Mouse (Mus musculus) kidney, embryonic 15.5 days (tissue): ENCODE data around the gene Ubtd1. TPM values are rescaled to one million over a fixed set of nuclear protein-coding genes. Genes with fewer than 3 reads are reported as not detected.
"Not testable (repeated sequence)": the region's sequence is repeated elsewhere in the genome, so short reads cannot be mapped to it uniquely, and the experiment has no call there.

Experiments
- ATAC-seq: fragments of 200-750 bp; cut with Nextera tagmentation; replicated peaks from 2 replicates; pipeline ENCODE4 v1.8.0; 2017; ENCODE audit warnings: moderate TSS enrichment; ENCODE audit not compliant: low FRiP score
- H3K27ac ChIP-seq: fragments of 300-500 bp; sonication (generic); 2 replicates; pipeline ENCODE4 v1.5.1; 2015; ENCODE audit warnings: mild to moderate bottlenecking, inconsistent platforms
- H3K27me3 ChIP-seq: fragments of 300-500 bp; sonication (generic); 2 replicates; pipeline ENCODE4 v1.6.1; 2015; ENCODE audit warnings: inconsistent platforms
- H3K36me3 ChIP-seq: fragments of 300-500 bp; sonication (generic); 2 replicates; pipeline ENCODE4 v1.6.1; 2015; ENCODE audit warnings: inconsistent platforms
- H3K4me1 ChIP-seq: fragments of 300-500 bp; sonication (generic); 2 replicates; pipeline ENCODE4 v1.6.1; 2015; ENCODE audit warnings: inconsistent platforms
- H3K4me2 ChIP-seq: fragments of 300-500 bp; sonication (generic); 2 replicates; pipeline ENCODE4 v1.6.1; 2015; ENCODE audit warnings: moderate library complexity, mild to moderate bottlenecking, inconsistent platforms
- H3K4me3 ChIP-seq: fragments of 300-500 bp; sonication (generic); replicated peaks from 2 replicates; pipeline ENCODE4 v1.5.1; 2015; ENCODE audit warnings: mild to moderate bottlenecking, inconsistent platforms
- H3K9ac ChIP-seq: fragments of 300-500 bp; sonication (generic); 2 replicates; pipeline ENCODE4 v1.6.1; 2015; ENCODE audit warnings: mild to moderate bottlenecking, inconsistent platforms
- H3K9me3 ChIP-seq: fragments of 300-500 bp; sonication (generic); replicated peaks from 2 replicates; pipeline ENCODE4 v1.6.1; 2016; ENCODE audit warnings: inconsistent platforms
- WGBS: fragments of 180-500 bp; shearing (Covaris S2); methylation state at CpG from one replicate; pipeline ENCODE4 v1.1.7; 2015; ENCODE audit warnings: mixed read lengths; 5-methylcytosine and 5-hydroxymethylcytosine counted together
- polyA plus RNA-seq: library from polyadenylated mRNA; unstranded; fragments of >200 nt; fragmentation: Nextera tagmentation; extraction: Ambion mirVana; gene quantifications from 2 replicates; pipeline ENCODE4 v1.2.1, GENCODE M21; 2015

Gene Ubtd1
- polyA plus RNA-seq, 1 experiment from 2014 or later: 32.3 TPM

- Histone ChIP-seq H3K27ac (no peak overlapping the region), H3K4me2 (no peak overlapping the region), H3K9me3 (no peaks in the 10 kb centered on the region; the same call in 1 of the 2 replicates), H3K27me3 (no peaks in the 10 kb centered on the region), H3K36me3 (peaks cover 28% of the 10 kb centered on the region), H3K9ac (no peak overlapping the region), H3K4me3 (no peak overlapping the region), H3K4me1 (peaks cover 7% of the 10 kb centered on the region)
- WGBS: 86% methylated on average over 2 of the region's 2 CpGs
- no peak for ATAC-seq
Measured at GRCm38 (mm10) chr19:42075051-42075450, 93.5 kb downstream of the Ubtd1 start.

GRCm38 (mm10) chr19:42075992-42076391 is 94.4 kb downstream of the Ubtd1 start:
- H3K4me1 ChIP-seq: peaks cover 14% of the 10 kb centered on the region
- peaks cover 28% of the 10 kb centered on the region for H3K36me3 ChIP-seq
- ATAC-seq: no peak
- no peak overlapping the region for H3K4me3 ChIP-seq
- H3K9me3 ChIP-seq: no peaks in the 10 kb centered on the region
- no peaks in the 10 kb centered on the region for H3K27me3 ChIP-seq
- WGBS: 84% methylated on average over 16 of the region's 16 CpGs
- no peak overlapping the region for H3K27ac ChIP-seq
- no peak overlapping the region for H3K4me2 ChIP-seq
- no peak overlapping the region for H3K9ac ChIP-seq

GRCm38 (mm10) chr19:42078566-42078965 is 97.0 kb downstream of the Ubtd1 start:
- Histone ChIP-seq H3K9ac (no peak overlapping the region), H3K9me3 (no peaks in the 10 kb centered on the region), H3K4me1 (peaks cover 15% of the 10 kb centered on the region), H3K36me3 (peaks cover 28% of the 10 kb centered on the region), H3K27ac (no peak overlapping the region), H3K4me3 (no peak overlapping the region), H3K27me3 (no peaks in the 10 kb centered on the region), H3K4me2 (no peak overlapping the region)
- ATAC-seq: no peak
- 96% methylated on average over 8 of the region's 8 CpGs for WGBS

DNA sequence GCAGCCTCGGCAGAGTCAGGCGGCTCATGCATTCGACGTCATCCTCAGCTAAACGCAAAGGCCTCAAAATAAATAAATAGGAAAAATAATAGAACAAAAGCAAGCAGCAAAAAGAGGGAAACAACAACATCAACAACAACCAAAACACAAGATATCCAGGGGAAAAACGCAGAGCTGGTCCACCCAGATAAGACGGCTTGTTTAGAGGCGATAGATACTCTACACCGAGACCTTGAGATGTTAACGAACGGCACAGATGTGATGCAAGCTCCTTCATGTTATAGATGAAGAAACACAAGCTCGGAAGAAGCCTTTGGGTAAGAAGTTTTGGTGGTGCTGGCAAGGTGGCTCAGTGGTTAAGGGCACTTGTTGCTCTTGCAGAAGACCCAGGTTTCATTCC is 97.4 kb downstream of the Ubtd1 start:
- no peak for ATAC-seq
- no peak overlapping the region for H3K4me2 ChIP-seq
- no peak overlapping the region for H3K27ac ChIP-seq
- WGBS: 95% methylated on average over 12 of the region's 12 CpGs
- no peak overlapping the region for H3K4me3 ChIP-seq
- no peaks in the 10 kb centered on the region for H3K27me3 ChIP-seq
- peaks cover 28% of the 10 kb centered on the region for H3K36me3 ChIP-seq
- H3K9me3 ChIP-seq: no peaks in the 10 kb centered on the region
- H3K4me1 ChIP-seq: peaks cover 15% of the 10 kb centered on the region
- no peak overlapping the region for H3K9ac ChIP-seq

DNA sequence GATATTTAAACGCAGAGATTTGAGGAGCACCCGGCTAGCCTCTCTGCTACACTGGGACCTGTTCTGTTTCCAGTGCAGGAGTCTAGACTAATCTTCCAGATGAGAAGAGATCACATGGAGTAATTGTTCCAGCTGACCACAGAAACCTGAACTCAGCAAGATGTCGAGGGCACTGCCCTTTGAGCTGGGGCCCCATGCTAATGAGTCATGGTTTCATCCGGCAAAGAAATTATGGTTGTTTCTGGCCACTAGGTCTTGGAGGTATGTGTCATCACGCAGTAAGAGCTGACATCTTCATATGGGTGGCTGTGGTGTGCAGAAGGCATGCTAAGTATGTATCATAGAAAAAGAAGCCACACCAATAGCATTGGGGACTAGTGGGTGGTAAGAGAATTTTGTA is 98.4 kb downstream of the Ubtd1 start:
- Histone ChIP-seq H3K27me3 (no peaks in the 10 kb centered on the region), H3K4me3 (no peak overlapping the region), H3K9me3 (no peaks in the 10 kb centered on the region), H3K4me2 (no peak overlapping the region), H3K9ac (no peak overlapping the region), H3K4me1 (peaks cover 15% of the 10 kb centered on the region), H3K27ac (no peak overlapping the region), H3K36me3 (peaks cover 25% of the 10 kb centered on the region)
- WGBS: 64% methylated on average over 5 of the region's 5 CpGs
- no peak for ATAC-seq

DNA sequence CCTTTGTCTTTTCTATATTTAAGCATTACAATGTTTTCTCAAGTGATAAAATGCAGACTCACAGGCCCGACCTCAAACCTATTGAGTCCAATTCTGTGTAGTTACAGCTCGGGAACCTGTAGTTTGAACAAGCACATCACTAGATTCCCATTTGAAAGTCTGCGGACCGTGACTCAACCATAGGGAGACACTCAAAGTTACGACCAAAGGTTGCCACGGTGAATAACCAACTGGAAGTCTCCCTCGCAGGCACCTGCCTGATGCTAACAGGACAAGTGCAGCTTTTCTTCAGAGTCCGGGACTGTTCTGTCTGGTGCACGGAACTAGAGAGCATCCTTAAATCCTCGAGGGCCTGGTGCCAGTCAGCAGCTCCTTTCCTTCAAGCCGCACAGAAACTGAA is 98.9 kb downstream of the Ubtd1 start:
- peaks cover 20% of the 10 kb centered on the region for H3K36me3 ChIP-seq
- H3K9ac ChIP-seq: no peak overlapping the region
- no peak overlapping the region for H3K4me3 ChIP-seq
- no peaks in the 10 kb centered on the region for H3K27me3 ChIP-seq
- WGBS: 48% methylated on average over 11 of the region's 11 CpGs
- H3K27ac ChIP-seq: no peak overlapping the region
- peaks cover 17% of the 10 kb centered on the region for H3K4me1 ChIP-seq
- 0 out of 2 replicates have a peak, but pooled peaks have one; percentile 46 for ATAC-seq
- H3K4me2 ChIP-seq: no peak overlapping the region
- no peaks in the 10 kb centered on the region for H3K9me3 ChIP-seq

GRCm38 (mm10) chr19:42081613-42082012 is 100.0 kb downstream of the Ubtd1 start:
- H3K4me3 ChIP-seq, H3K9ac ChIP-seq, H3K9me3 ChIP-seq, H3K27me3 ChIP-seq, H3K27ac ChIP-seq, H3K4me2 ChIP-seq, ATAC-seq: not testable (repeated sequence)
- H3K4me1 ChIP-seq: peaks cover 25% of the 10 kb centered on the region
- peaks cover 10% of the 10 kb centered on the region for H3K36me3 ChIP-seq
- 91% methylated on average over 5 of the region's 5 CpGs for WGBS

Other genes with a start within 250 kb of the Ubtd1 start
- gene Slit1, start 238.1 kb upstream of the Ubtd1 start, polyA plus RNA-seq: 6.1 and 6.3 TPM in 2 replicates
- 29.7 and 29.9 TPM in 2 replicates for gene Arhgap19, start 179.7 kb upstream of the Ubtd1 start, polyA plus RNA-seq
- 5.6 and 6.3 TPM in 2 replicates for gene Frat1, start 151.8 kb upstream of the Ubtd1 start, polyA plus RNA-seq
- gene Frat2, start 133.6 kb upstream of the Ubtd1 start, polyA plus RNA-seq: 4.8 and 5.9 TPM in 2 replicates
- 17.8 and 18.8 TPM in 2 replicates for gene Rrp12, start 85.6 kb upstream of the Ubtd1 start, polyA plus RNA-seq
- 688 and 748 TPM in 2 replicates for gene Pgam1, start 69.8 kb upstream of the Ubtd1 start, polyA plus RNA-seq
- gene Exosc1, start 48.3 kb upstream of the Ubtd1 start, polyA plus RNA-seq: 85.1 TPM in 2 replicates
- gene Zdhhc16, start 48.3 kb upstream of the Ubtd1 start, polyA plus RNA-seq: 81.6 and 89.6 TPM in 2 replicates
- gene Mms19, start 606 bp upstream of the Ubtd1 start, polyA plus RNA-seq: 40.6 and 45.6 TPM in 2 replicates
- 0.35 TPM in 1 of 2 replicates, not detected in the other for gene Ankrd2, start 54.2 kb downstream of the Ubtd1 start, polyA plus RNA-seq
- 19.7 and 21.1 TPM in 2 replicates for gene Hoga1, start 63.8 kb downstream of the Ubtd1 start, polyA plus RNA-seq
- 0.54 and 0.62 TPM in 2 replicates for gene 4933411K16Rik, start 70.5 kb downstream of the Ubtd1 start, polyA plus RNA-seq
- gene Morn4, start 104.6 kb downstream of the Ubtd1 start, polyA plus RNA-seq: 29.6 TPM in 2 replicates
- 27.4 and 27.7 TPM in 2 replicates for gene Pi4k2a, start 108.7 kb downstream of the Ubtd1 start, polyA plus RNA-seq
- gene Avpi1, start 147.3 kb downstream of the Ubtd1 start, polyA plus RNA-seq: 21.5 and 22.6 TPM in 2 replicates
- gene Marveld1, start 165.6 kb downstream of the Ubtd1 start, polyA plus RNA-seq: 9.7 and 9.8 TPM in 2 replicates
- 26.5 and 29.4 TPM in 2 replicates for gene Zfyve27, start 182.2 kb downstream of the Ubtd1 start, polyA plus RNA-seq
- 1.2 and 2.1 TPM in 2 replicates for gene Sfrp5, start 220.5 kb downstream of the Ubtd1 start, polyA plus RNA-seq